Mouse (Mus musculus): ENCODE measurements around the gene Zfp113. TPM values are rescaled to one million over a fixed set of nuclear protein-coding genes. Genes with fewer than 3 reads are reported as not detected.
"Not testable (repeated sequence)": the region's sequence is repeated elsewhere in the genome, so short reads cannot be mapped to it uniquely, and the experiment has no call there.

Gene Zfp113
- polyA plus RNA-seq, 1 experiment from 2014 or later, result 5.0 TPM

DNA sequence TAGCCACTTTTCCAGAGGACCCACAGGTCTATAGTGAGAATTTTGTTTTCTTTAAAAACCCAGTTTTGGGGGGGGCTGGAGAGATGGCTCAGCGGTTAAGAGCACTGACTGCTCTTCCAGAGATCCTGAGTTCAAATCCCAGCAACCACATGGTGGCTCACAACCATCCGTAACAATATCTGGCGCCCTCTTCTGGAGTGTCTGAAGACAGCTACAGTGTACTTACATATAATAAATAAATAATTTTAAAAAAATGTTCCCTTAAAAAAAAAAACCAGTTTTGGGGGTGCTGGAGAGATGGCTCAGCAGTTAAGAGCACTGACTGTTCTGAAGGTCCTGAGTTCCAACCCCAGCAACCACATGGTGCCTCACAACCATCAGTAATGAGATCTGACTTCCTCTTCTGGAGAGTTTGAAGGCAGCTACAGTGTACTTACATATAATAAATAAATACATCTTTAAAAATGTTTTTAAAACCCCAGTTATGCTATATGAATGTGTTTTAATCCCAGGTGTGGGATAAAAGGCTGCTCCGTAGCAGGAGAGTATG, 45.6 kb downstream of the Zfp113 start:
- not testable (repeated sequence) for H3K4me1 ChIP-seq (ENCODE audit: control insufficient read depth, low read depth, low read length); H3K9ac ChIP-seq (ENCODE audit: low read depth, low read length); H3K4me2 ChIP-seq (ENCODE audit: low read depth, low read length); H3K4me3 ChIP-seq (ENCODE audit: low read depth, low read length); H3K27ac ChIP-seq (ENCODE audit: low read length); H3K9me3 ChIP-seq (replicated peaks; ENCODE audit: control insufficient read depth, low read length); ATAC-seq (ENCODE audit: low read depth); H3K36me3 ChIP-seq (ENCODE audit: control insufficient read depth, insufficient read depth); H3K27me3 ChIP-seq (ENCODE audit: control insufficient read depth, insufficient read depth, low read depth, low read length)
- 50% methylated on average over 4 of the region's 4 CpGs for WGBS (ENCODE audit: insufficient replicate concordance)

DNA sequence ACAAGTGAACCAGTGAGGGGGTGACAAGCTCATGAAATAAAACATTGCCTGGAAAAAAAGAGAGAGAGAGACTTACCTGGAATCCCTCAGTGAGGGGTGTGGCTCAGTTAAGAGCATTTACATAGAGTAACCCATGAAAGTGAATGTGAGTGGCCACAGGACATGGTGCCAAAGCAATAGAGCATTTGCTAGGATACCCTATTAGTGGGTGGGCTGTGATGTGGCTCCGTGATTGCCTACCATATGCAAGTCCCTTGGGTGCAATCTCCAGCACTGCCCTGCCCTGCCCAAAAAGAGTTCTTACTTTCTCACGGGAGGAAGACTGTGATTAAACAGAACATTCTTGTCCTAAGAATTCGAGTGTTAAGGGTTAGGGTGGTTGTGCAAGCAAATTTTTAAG, 48.4 kb downstream of the Zfp113 start:
- H3K4me3 ChIP-seq (ENCODE audit: low read depth, low read length), result no peak overlapping the region
- no peak overlapping the region for H3K4me2 ChIP-seq (ENCODE audit: low read depth, low read length)
- H3K36me3 ChIP-seq (ENCODE audit: control insufficient read depth, insufficient read depth), result peaks cover 9% of the 10 kb centered on the region; the same call in 1 of the 2 replicates
- H3K27me3 ChIP-seq (ENCODE audit: control insufficient read depth, insufficient read depth, low read depth, low read length), result no peaks in the 10 kb centered on the region
- WGBS (ENCODE audit: insufficient replicate concordance), result 40% methylated on average over 3 of the region's 3 CpGs
- no peak overlapping the region for H3K9ac ChIP-seq (ENCODE audit: low read depth, low read length)
- H3K4me1 ChIP-seq (ENCODE audit: control insufficient read depth, low read depth, low read length), result no peaks in the 10 kb centered on the region
- no peak for ATAC-seq (ENCODE audit: low read depth)
- H3K9me3 ChIP-seq (replicated peaks; ENCODE audit: control insufficient read depth, low read length), result no peaks in the 10 kb centered on the region
- H3K27ac ChIP-seq (ENCODE audit: low read length), result no peak overlapping the region

DNA sequence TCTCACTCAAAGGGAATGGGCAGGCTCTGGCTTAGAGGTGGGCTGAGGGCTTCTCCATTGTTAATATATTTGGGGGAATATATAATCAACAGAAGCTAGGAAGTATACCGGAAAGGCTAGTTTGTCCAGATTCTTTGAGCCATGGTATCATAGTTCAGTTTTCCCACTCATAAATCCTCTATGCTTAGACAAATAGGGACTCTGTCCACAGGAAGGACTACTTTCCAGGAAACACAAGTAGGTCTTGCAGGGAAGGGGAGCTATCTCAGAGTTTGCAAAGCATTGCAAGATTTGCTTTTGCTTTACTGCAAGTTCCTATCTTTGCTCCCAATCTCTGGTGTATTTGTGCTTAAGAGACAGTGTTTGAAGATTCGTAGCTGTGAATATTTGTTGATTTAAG, 50.6 kb downstream of the Zfp113 start:
- no peak overlapping the region for H3K4me3 ChIP-seq (ENCODE audit: low read depth, low read length)
- ATAC-seq (ENCODE audit: low read depth), result no peak
- H3K27me3 ChIP-seq (ENCODE audit: control insufficient read depth, insufficient read depth, low read depth, low read length), result no peaks in the 10 kb centered on the region
- no peak overlapping the region for H3K4me2 ChIP-seq (ENCODE audit: low read depth, low read length)
- no peak overlapping the region for H3K27ac ChIP-seq (ENCODE audit: low read length)
- peaks cover 29% of the 10 kb centered on the region for H3K36me3 ChIP-seq (ENCODE audit: control insufficient read depth, insufficient read depth)
- no peaks in the 10 kb centered on the region for H3K9me3 ChIP-seq (replicated peaks; ENCODE audit: control insufficient read depth, low read length)
- 66% methylated on average over 2 of the region's 2 CpGs for WGBS (ENCODE audit: insufficient replicate concordance)
- no peaks in the 10 kb centered on the region for H3K4me1 ChIP-seq (ENCODE audit: control insufficient read depth, low read depth, low read length)
- H3K9ac ChIP-seq (ENCODE audit: low read depth, low read length), result no peak overlapping the region

DNA sequence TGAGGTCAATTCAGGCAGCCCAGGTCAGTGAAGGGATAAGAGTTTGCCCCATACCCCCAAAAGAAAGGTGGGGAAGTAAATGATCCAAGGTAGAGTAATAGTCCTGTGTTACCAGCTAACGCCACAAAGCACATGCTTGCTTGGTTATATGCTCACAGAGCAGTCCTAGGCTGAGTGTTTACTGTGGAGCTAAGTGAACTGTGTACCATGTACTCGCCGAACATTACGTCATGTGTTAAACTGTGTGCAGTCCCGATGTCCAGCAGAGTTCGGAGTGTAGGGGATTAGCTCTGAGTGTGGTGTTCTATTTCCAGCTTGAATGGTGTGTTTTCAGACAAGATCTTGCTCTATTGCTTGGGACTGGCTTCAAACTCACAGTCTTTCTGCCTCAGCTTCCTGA, 61.1 kb downstream of the Zfp113 start:
- WGBS (ENCODE audit: insufficient replicate concordance), result 78% methylated on average over 6 of the region's 6 CpGs
- peak; percentile 92 for ATAC-seq (ENCODE audit: low read depth)
- Histone ChIP-seq H3K4me1 (ENCODE audit: control insufficient read depth, low read depth, low read length) (peaks cover 5% of the 10 kb centered on the region), H3K9me3 (replicated peaks; ENCODE audit: control insufficient read depth, low read length) (no peaks in the 10 kb centered on the region), H3K4me2 (ENCODE audit: low read depth, low read length) (no peak overlapping the region), H3K27ac (ENCODE audit: low read length) (peak overlapping the region; percentile 71), H3K9ac (ENCODE audit: low read depth, low read length) (no peak overlapping the region), H3K36me3 (ENCODE audit: control insufficient read depth, insufficient read depth) (peaks cover 33% of the 10 kb centered on the region), H3K27me3 (ENCODE audit: control insufficient read depth, insufficient read depth, low read depth, low read length) (no peaks in the 10 kb centered on the region), H3K4me3 (ENCODE audit: low read depth, low read length) (no peak overlapping the region)

DNA sequence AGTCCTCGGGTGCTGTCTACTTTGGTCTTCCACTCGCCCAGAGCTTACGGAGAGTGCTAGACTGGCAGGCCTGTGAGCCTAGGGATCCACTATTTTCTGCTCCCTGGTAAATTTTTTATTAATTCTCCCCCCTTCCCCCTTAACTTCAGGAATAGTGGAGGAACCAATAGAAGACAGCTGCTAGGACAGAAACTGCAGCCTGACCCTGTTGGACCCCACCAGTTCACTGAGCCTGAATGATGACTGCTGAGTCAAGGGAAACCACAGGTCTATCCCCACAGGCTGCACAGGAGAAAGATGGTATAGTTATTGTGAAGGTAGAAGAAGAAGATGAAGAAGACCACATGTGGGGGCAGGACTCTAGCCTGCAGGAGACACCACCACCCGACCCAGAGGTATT, 62.8 kb downstream of the Zfp113 start:
- Histone ChIP-seq H3K9ac (ENCODE audit: low read depth, low read length) (no peak overlapping the region), H3K27me3 (ENCODE audit: control insufficient read depth, insufficient read depth, low read depth, low read length) (no peaks in the 10 kb centered on the region), H3K27ac (ENCODE audit: low read length) (no peak overlapping the region), H3K4me1 (ENCODE audit: control insufficient read depth, low read depth, low read length) (peaks cover 22% of the 10 kb centered on the region), H3K4me3 (ENCODE audit: low read depth, low read length) (no peak overlapping the region), H3K36me3 (ENCODE audit: control insufficient read depth, insufficient read depth) (peaks cover 20% of the 10 kb centered on the region), H3K9me3 (replicated peaks; ENCODE audit: control insufficient read depth, low read length) (no peaks in the 10 kb centered on the region), H3K4me2 (ENCODE audit: low read depth, low read length) (no peak overlapping the region)
- 80% methylated on average over 4 of the region's 4 CpGs for WGBS (ENCODE audit: insufficient replicate concordance)
- no peak for ATAC-seq (ENCODE audit: low read depth)

DNA sequence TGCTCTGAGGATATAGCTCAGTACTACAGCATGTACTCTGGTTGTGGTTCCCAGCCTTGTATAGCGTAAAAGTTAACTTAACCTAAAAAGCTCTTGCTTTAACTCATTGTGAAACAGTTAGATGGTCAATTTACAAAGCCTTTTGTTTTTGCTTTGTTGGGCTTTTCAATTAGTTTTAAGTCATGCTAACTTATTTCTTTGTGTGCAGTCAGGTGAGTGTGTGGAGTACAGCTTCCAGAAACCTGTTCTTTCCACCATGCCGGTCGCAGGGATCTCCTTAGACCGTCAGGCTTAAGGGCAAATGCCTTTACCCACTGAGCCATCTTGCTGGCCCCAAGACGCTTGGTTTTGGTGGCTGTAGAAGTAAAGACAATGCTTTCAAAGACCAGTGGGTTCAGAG, 64.8 kb downstream of the Zfp113 start:
- no peak overlapping the region for H3K27ac ChIP-seq (ENCODE audit: low read length)
- H3K36me3 ChIP-seq (ENCODE audit: control insufficient read depth, insufficient read depth), result peaks cover 10% of the 10 kb centered on the region; the same call in 1 of the 2 replicates
- no peak overlapping the region for H3K9ac ChIP-seq (ENCODE audit: low read depth, low read length)
- H3K4me2 ChIP-seq (ENCODE audit: low read depth, low read length), result no peak overlapping the region
- no peak for ATAC-seq (ENCODE audit: low read depth)
- peaks cover 27% of the 10 kb centered on the region for H3K4me1 ChIP-seq (ENCODE audit: control insufficient read depth, low read depth, low read length)
- no peak overlapping the region for H3K4me3 ChIP-seq (ENCODE audit: low read depth, low read length)
- WGBS (ENCODE audit: insufficient replicate concordance), result 84% methylated on average over 5 of the region's 5 CpGs
- no peaks in the 10 kb centered on the region for H3K27me3 ChIP-seq (ENCODE audit: control insufficient read depth, insufficient read depth, low read depth, low read length)
- H3K9me3 ChIP-seq (replicated peaks; ENCODE audit: control insufficient read depth, low read length), result no peaks in the 10 kb centered on the region

DNA sequence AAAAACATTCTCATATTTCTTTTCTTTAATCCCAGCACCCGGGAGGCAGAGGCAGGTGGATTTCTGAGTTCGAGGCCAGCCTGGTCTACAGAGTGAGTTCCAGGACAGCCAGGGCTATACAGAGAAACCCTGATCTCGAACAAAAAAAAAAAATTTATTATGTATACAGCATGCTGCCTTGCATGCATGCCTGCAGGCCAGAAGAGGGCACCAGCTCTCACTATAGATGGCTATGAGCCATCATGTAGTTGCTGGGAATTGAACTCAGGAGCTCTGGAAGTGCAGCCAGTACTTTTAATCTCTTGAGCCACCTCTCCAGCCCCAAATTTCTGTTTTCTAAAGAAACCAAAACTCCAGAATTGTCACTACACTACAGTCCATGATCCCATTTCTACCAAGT, 65.3 kb downstream of the Zfp113 start:
- Histone ChIP-seq H3K27ac (ENCODE audit: low read length) (no peak overlapping the region), H3K36me3 (ENCODE audit: control insufficient read depth, insufficient read depth) (peaks cover 10% of the 10 kb centered on the region; the same call in 1 of the 2 replicates), H3K9me3 (replicated peaks; ENCODE audit: control insufficient read depth, low read length) (no peaks in the 10 kb centered on the region), H3K4me3 (ENCODE audit: low read depth, low read length) (no peak overlapping the region), H3K9ac (ENCODE audit: low read depth, low read length) (no peak overlapping the region), H3K4me2 (ENCODE audit: low read depth, low read length) (0 out of 2 replicates have a peak overlapping the region, but pooled peaks have one; percentile 12), H3K27me3 (ENCODE audit: control insufficient read depth, insufficient read depth, low read depth, low read length) (no peaks in the 10 kb centered on the region), H3K4me1 (ENCODE audit: control insufficient read depth, low read depth, low read length) (peaks cover 27% of the 10 kb centered on the region)
- 64% methylated on average over 3 of the region's 3 CpGs for WGBS (ENCODE audit: insufficient replicate concordance)
- ATAC-seq (ENCODE audit: low read depth), result no peak

MicroRNAs encoded within 50 kb of the gene (microRNA counts, 519-probe panel; counts per million panel counts)
- microRNA mmu-miR-106b, result 3,280 counts per million, percentile 89 among the panel's probes with 10 or more counts
- microRNA mmu-miR-25, result 4,144 counts per million, percentile 97 among the panel's probes with 10 or more counts
- 3,361 counts per million, percentile 89 among the panel's probes with 10 or more counts for microRNA mmu-miR-93

Small RNA genes lying within 50 kb of the gene (microRNA-seq; reads per million reads assigned to microRNA genes)
- gene Mir106b, result 10,550 reads per million, percentile 93 among the genes with 10 or more reads in this experiment
- 1,173 reads per million, percentile 78 among the genes with 10 or more reads in this experiment for gene Mir25
- 16,767 reads per million, percentile 95 among the genes with 10 or more reads in this experiment for gene Mir93

Other genes with a start within 250 kb of the Zfp113 start
- 6.2 and 6.8 TPM in 2 replicates for gene Cyp3a13, start 234.1 kb downstream of the Zfp113 start, polyA plus RNA-seq (2015; fragmentation: Nextera tagmentation; extraction: Ambion mirVana)
- gene Gjc3, start 192.6 kb downstream of the Zfp113 start, polyA plus RNA-seq (2015; fragmentation: Nextera tagmentation; extraction: Ambion mirVana), result not detected in 2 replicates
- 39.1 and 54.9 TPM in 2 replicates for gene Azgp1, start 174.2 kb downstream of the Zfp113 start, polyA plus RNA-seq (2015; fragmentation: Nextera tagmentation; extraction: Ambion mirVana)
- not detected in 2 replicates for gene Smok3a, start 134.5 kb downstream of the Zfp113 start, polyA plus RNA-seq (2015; fragmentation: Nextera tagmentation; extraction: Ambion mirVana)
- not detected in 2 replicates for gene Smok3b, start 134.3 kb downstream of the Zfp113 start, polyA plus RNA-seq (2015; fragmentation: Nextera tagmentation; extraction: Ambion mirVana)
- not detected in 2 replicates for gene Smok3c, start 102.5 kb downstream of the Zfp113 start, polyA plus RNA-seq (2015; fragmentation: Nextera tagmentation; extraction: Ambion mirVana)
- gene Zkscan1, start 70.7 kb downstream of the Zfp113 start, polyA plus RNA-seq (2015; fragmentation: Nextera tagmentation; extraction: Ambion mirVana), result 3.9 and 4.4 TPM in 2 replicates
- 14.6 and 15.1 TPM in 2 replicates for gene Zscan21, start 38.8 kb downstream of the Zfp113 start, polyA plus RNA-seq (2015; fragmentation: Nextera tagmentation; extraction: Ambion mirVana)
- 153 and 154 TPM in 2 replicates for gene Cops6, start 5.3 kb upstream of the Zfp113 start, polyA plus RNA-seq (2015; fragmentation: Nextera tagmentation; extraction: Ambion mirVana)
- 5.6 and 5.9 TPM in 2 replicates for gene Ap4m1, start 16.3 kb upstream of the Zfp113 start, polyA plus RNA-seq (2015; fragmentation: Nextera tagmentation; extraction: Ambion mirVana)
- 152 and 162 TPM in 2 replicates for gene Mcm7, start 16.7 kb upstream of the Zfp113 start, polyA plus RNA-seq (2015; fragmentation: Nextera tagmentation; extraction: Ambion mirVana)
- 32.6 and 32.9 TPM in 2 replicates for gene Taf6, start 31.7 kb upstream of the Zfp113 start, polyA plus RNA-seq (2015; fragmentation: Nextera tagmentation; extraction: Ambion mirVana)
- 12.0 and 13.6 TPM in 2 replicates for gene Cnpy4, start 31.7 kb upstream of the Zfp113 start, polyA plus RNA-seq (2015; fragmentation: Nextera tagmentation; extraction: Ambion mirVana)
- 2.2 TPM in 2 replicates for gene Mblac1, start 38.6 kb upstream of the Zfp113 start, polyA plus RNA-seq (2015; fragmentation: Nextera tagmentation; extraction: Ambion mirVana)
- gene Nxpe5, start 70.2 kb upstream of the Zfp113 start, polyA plus RNA-seq (2015; fragmentation: Nextera tagmentation; extraction: Ambion mirVana), result 0.09 and 0.18 TPM in 2 replicates
- 30.9 and 31.7 TPM in 2 replicates for gene Lamtor4, start 99.7 kb upstream of the Zfp113 start, polyA plus RNA-seq (2015; fragmentation: Nextera tagmentation; extraction: Ambion mirVana)
- 2.1 and 3.1 TPM in 2 replicates for gene BC037034, start 108.3 kb upstream of the Zfp113 start, polyA plus RNA-seq (2015; fragmentation: Nextera tagmentation; extraction: Ambion mirVana)
- 0.22 TPM in 1 of 2 replicates, not detected in the other for gene Gal3st4, start 117.1 kb upstream of the Zfp113 start, polyA plus RNA-seq (2015; fragmentation: Nextera tagmentation; extraction: Ambion mirVana)
- not detected in 2 replicates for gene Gm43720, start 124.2 kb upstream of the Zfp113 start, polyA plus RNA-seq (2015; fragmentation: Nextera tagmentation; extraction: Ambion mirVana)
- 0.51 and 0.74 TPM in 2 replicates for gene Gpc2, start 124.3 kb upstream of the Zfp113 start, polyA plus RNA-seq (2015; fragmentation: Nextera tagmentation; extraction: Ambion mirVana)
- gene Stag3, start 124.5 kb upstream of the Zfp113 start, polyA plus RNA-seq (2015; fragmentation: Nextera tagmentation; extraction: Ambion mirVana), result 1.2 and 1.5 TPM in 2 replicates
- 0.53 and 0.87 TPM in 2 replicates for gene Pvrig, start 186.2 kb upstream of the Zfp113 start, polyA plus RNA-seq (2015; fragmentation: Nextera tagmentation; extraction: Ambion mirVana)